Mouse (Mus musculus) liver, embryonic 14.5 days (tissue): Measurements from ENCODE around the gene Srsf12.

Experiments
- CTCF ChIP-seq: IDR thresholded peaks from 2 replicates; pipeline ENCODE4 v1.5.1; 2016; ENCODE audit warnings: antibody characterized with exemption, low read depth, control low read depth
- EP300 ChIP-seq: IDR thresholded peaks from 2 replicates; pipeline ENCODE4 v1.6.1; 2016; ENCODE audit warnings: antibody characterized with exemption, low read depth

GRCm38 (mm10) chr4:33261311-33261753 lies 52.5 kb downstream of the Srsf12 start:
- no peak; the same call in 1 of the 2 replicates for TF ChIP-seq CTCF
- no peak for TF ChIP-seq EP300
